Comparison of ENCODE assay signal across 41 mouse cellular contexts in genomic region chr11:115262954-115263353, GRCm38 (mm10). TPM values are rescaled to one million over a fixed set of nuclear protein-coding genes. Genes with fewer than 3 reads are reported as not detected.
DNase-seq lines count a peak whose midpoint lies in the region; ATAC-seq and TF ChIP-seq lines count a peak whose summit lies in the region.
"Had no signal": no experiment of that assay in that cellular context is flagged by ENCODE, and none has a peak within 500 bp of the region (broad histone marks: within the 10 kb centered on the region; RNA-seq: fewer than 3 reads in every experiment).

No protein-coding gene starts in this region.

- 80% methylated on average over 11 of the region's 11 CpGs for WGBS in midbrain, postnatal 0 days
- WGBS in midbrain, embryonic 15.5 days = 79% methylated on average over 11 of the region's 11 CpGs
- WGBS in liver, postnatal 0 days (ENCODE audit: insufficient replicate concordance) = 81% methylated on average over 11 of the region's 11 CpGs

- ATAC-seq in midbrain, postnatal 0 days (ENCODE audit: low FRiP score) = no peak
- ATAC-seq in midbrain, embryonic 15.5 days (replicated peaks) = no peak
- no peak for ATAC-seq in liver, postnatal 0 days
- ATAC-seq: forebrain, embryonic 13.5 days; midbrain, embryonic 16.5 days; Patski had no signal

- H3K27ac ChIP-seq in midbrain, postnatal 0 days (ENCODE audit: low read depth, low read length) = no peak overlapping the region
- no peak overlapping the region for H3K27ac ChIP-seq in midbrain, embryonic 15.5 days
- no peak overlapping the region for H3K27ac ChIP-seq in liver, postnatal 0 days (ENCODE audit: low read depth)
- H3K27ac ChIP-seq: embryonic facial prominence, embryonic 10.5 days; embryonic facial prominence, embryonic 15.5 days; forebrain, embryonic 13.5 days; hindbrain, embryonic 15.5 days; limb, embryonic 12.5 days; liver, embryonic 15.5 days; lung, embryonic 15.5 days; midbrain, embryonic 10.5 days; neural tube, embryonic 12.5 days; stomach, postnatal 0 days had no signal

- no peak overlapping the region for H3K9ac ChIP-seq in midbrain, postnatal 0 days (replicated peaks; ENCODE audit: low read length, poor library complexity, severe bottlenecking)
- H3K9ac ChIP-seq in midbrain, embryonic 15.5 days = no peak overlapping the region
- H3K9ac ChIP-seq in liver, postnatal 0 days (replicated peaks) = no peak overlapping the region
- H3K9ac ChIP-seq: embryonic facial prominence, embryonic 15.5 days; forebrain, embryonic 13.5 days; heart, embryonic 12.5 days; hindbrain, embryonic 15.5 days; limb, embryonic 12.5 days; liver, embryonic 15.5 days; lung, embryonic 15.5 days; neural tube, embryonic 12.5 days had no signal

- peak; percentile 59 for DNase-seq in cerebellum, adult 11 months
- no peak for DNase-seq in cerebellum, postnatal 4 days (ENCODE audit: low spot score in 2 of 2)
- DNase-seq in midbrain, postnatal 0 days (ENCODE audit: low spot score) = peak; percentile 52
- peak; percentile 80 to 81 for DNase-seq in cerebellum, postnatal 10 days
- no peak for DNase-seq in thymus, adult 18-20 months
- no peak for DNase-seq in liver, postnatal 0 days
- DNase-seq in gastrocnemius, postnatal 14 days = no peak
- DNase-seq: adrenal gland, postnatal 10 days; gastrocnemius, postnatal 36 days; heart, adult 18-20 months; kidney, adult 2 months; kidney, postnatal 4 days; right cerebral cortex, adult 18-20 months; right cerebral cortex, postnatal 4 days; thymus, adult 2 months; thymus, postnatal 36 days had no signal

- peaks cover under 1% of the 10 kb centered on the region; the same call in 1 of the 2 replicates for H3K36me3 ChIP-seq in midbrain, postnatal 0 days (ENCODE audit: insufficient read depth, low read length)
- H3K36me3 ChIP-seq in midbrain, embryonic 15.5 days (replicated peaks) = no peaks in the 10 kb centered on the region
- 0 out of 2 replicates have a peak, but pooled peaks cover 2% of the 10 kb centered on the region for H3K36me3 ChIP-seq in liver, postnatal 0 days (replicated peaks; ENCODE audit: insufficient read depth, low read length)
- H3K36me3 ChIP-seq: embryonic facial prominence, embryonic 15.5 days; heart, embryonic 12.5 days; hindbrain, embryonic 15.5 days; limb, embryonic 12.5 days; liver, embryonic 15.5 days; lung, embryonic 15.5 days had no signal

- H3K4me1 ChIP-seq in midbrain, postnatal 0 days (ENCODE audit: insufficient read depth, low read length) = peaks cover 7% of the 10 kb centered on the region; the same call in 1 of the 2 replicates
- H3K4me1 ChIP-seq in midbrain, embryonic 15.5 days = peaks cover 28% of the 10 kb centered on the region
- peaks cover 8% of the 10 kb centered on the region for H3K4me1 ChIP-seq in liver, postnatal 0 days (ENCODE audit: insufficient read depth)

- no peak for TF ChIP-seq CTCF in midbrain, postnatal 0 days (IDR thresholded peaks at IDR 0.05)
- TF ChIP-seq CTCF in liver, postnatal 0 days (IDR thresholded peaks at IDR 0.05; ENCODE audit: low read depth) = no peak

- H3K27me3 ChIP-seq in midbrain, postnatal 0 days (ENCODE audit: insufficient read depth, low read length) = peaks cover 75% of the 10 kb centered on the region
- peaks cover 90% of the 10 kb centered on the region for H3K27me3 ChIP-seq in midbrain, embryonic 15.5 days (replicated peaks)
- peaks cover 78% of the 10 kb centered on the region for H3K27me3 ChIP-seq in liver, postnatal 0 days (ENCODE audit: insufficient read depth, low read length)

- H3K4me3 ChIP-seq in midbrain, postnatal 0 days (ENCODE audit: low read depth, low read length) = no peak overlapping the region
- H3K4me3 ChIP-seq in midbrain, embryonic 15.5 days = no peak overlapping the region
- H3K4me3 ChIP-seq in liver, postnatal 0 days (ENCODE audit: low read depth, low read length) = no peak overlapping the region
- H3K4me3 ChIP-seq: embryonic facial prominence, embryonic 10.5 days; embryonic facial prominence, embryonic 15.5 days; forebrain, embryonic 13.5 days; heart, embryonic 12.5 days; hindbrain, embryonic 15.5 days; limb, embryonic 12.5 days; liver, embryonic 15.5 days; lung, embryonic 15.5 days; midbrain, embryonic 10.5 days; myocyte; neural tube, embryonic 12.5 days had no signal

- no peaks in the 10 kb centered on the region for H3K9me3 ChIP-seq in midbrain, postnatal 0 days (ENCODE audit: low read length)
- H3K9me3 ChIP-seq in midbrain, embryonic 15.5 days = no peaks in the 10 kb centered on the region
- no peaks in the 10 kb centered on the region for H3K9me3 ChIP-seq in liver, postnatal 0 days (ENCODE audit: low read length)
- H3K9me3 ChIP-seq: embryonic facial prominence, embryonic 10.5 days; embryonic facial prominence, embryonic 15.5 days; forebrain, embryonic 13.5 days; heart, embryonic 12.5 days; hindbrain, embryonic 15.5 days; limb, embryonic 12.5 days; liver, embryonic 15.5 days; lung, embryonic 15.5 days; midbrain, embryonic 10.5 days; neural tube, embryonic 12.5 days had no signal

- no peak overlapping the region for H3K4me2 ChIP-seq in midbrain, postnatal 0 days (ENCODE audit: low read depth, low read length, poor library complexity, severe bottlenecking)
- no peak overlapping the region for H3K4me2 ChIP-seq in midbrain, embryonic 15.5 days
- no peak overlapping the region for H3K4me2 ChIP-seq in liver, postnatal 0 days (ENCODE audit: low read depth, low read length)
- H3K4me2 ChIP-seq: embryonic facial prominence, embryonic 15.5 days; forebrain, embryonic 13.5 days; heart, embryonic 12.5 days; hindbrain, embryonic 15.5 days; limb, embryonic 12.5 days; liver, embryonic 15.5 days; lung, embryonic 15.5 days; neural tube, embryonic 12.5 days had no signal

- intact Hi-C loops in gastrocnemius, postnatal 14 days (cut with DNase I; ENCODE audit: low total_unique reads) = no loop called here

- no peak for TF ChIP-seq EP300 in liver, postnatal 0 days (IDR thresholded peaks at IDR 0.05; ENCODE audit: low read depth)

RNA-seq across cellular contexts. Expression of gene Grin2c, which starts 4.1 kb away (rescaled TPM):
- total RNA-seq in midbrain, postnatal 0 days (2014; rRNA removed) = 2.9 and 4.1 TPM in 2 replicates
- polyA plus RNA-seq in midbrain, postnatal 0 days (2015; fragmentation: Nextera tagmentation; extraction: Ambion mirVana) = 0.59 and 0.75 TPM in 2 replicates
- 0.21 and 0.26 TPM in 2 replicates for polyA plus RNA-seq in midbrain, embryonic 15.5 days (2015; fragmentation: Nextera tagmentation; extraction: Ambion mirVana)
- 0.04 and 0.09 TPM in 2 replicates for polyA plus RNA-seq in liver, postnatal 0 days (2015; fragmentation: Nextera tagmentation; extraction: Ambion mirVana)
- total RNA-seq in gastrocnemius, postnatal 14 days (2021) = not detected
- total RNA-seq: gastrocnemius, postnatal 36 days; hematopoietic stem cell, adult 5-6 weeks; liver, adult 2 months; megakaryocyte progenitor cell, adult 5-6 weeks had no signal
- polyA plus RNA-seq: C2C12; embryonic facial prominence, embryonic 15.5 days; forebrain, embryonic 13.5 days; G1E; heart, postnatal 0 days; intestine, embryonic 14.5 days; kidney, embryonic 16.5 days; myocyte; Patski; stomach, postnatal 0 days had no signal

RNA-seq across cellular contexts. Expression of gene Fdxr, which starts 13.9 kb away (rescaled TPM):
- 17.7 and 18.8 TPM in 2 replicates for total RNA-seq in midbrain, postnatal 0 days (2014; rRNA removed)
- polyA plus RNA-seq in midbrain, postnatal 0 days (2015; fragmentation: Nextera tagmentation; extraction: Ambion mirVana) = 14.8 and 16.7 TPM in 2 replicates
- polyA plus RNA-seq in midbrain, embryonic 15.5 days (2015; fragmentation: Nextera tagmentation; extraction: Ambion mirVana) = 21.5 and 22.1 TPM in 2 replicates
- 7.0 and 7.3 TPM in 2 replicates for polyA plus RNA-seq in liver, postnatal 0 days (2015; fragmentation: Nextera tagmentation; extraction: Ambion mirVana)
- 1 to 10 TPM; 5.4 to 6.0 TPM for total RNA-seq in gastrocnemius, postnatal 14 days (2021)

RNA-seq across cellular contexts. Expression of gene Fads6, which starts 34.5 kb away (rescaled TPM):
- total RNA-seq in midbrain, postnatal 0 days (2014; rRNA removed) = 10.2 and 10.6 TPM in 2 replicates
- 1.4 and 1.6 TPM in 2 replicates for polyA plus RNA-seq in midbrain, postnatal 0 days (2015; fragmentation: Nextera tagmentation; extraction: Ambion mirVana)
- polyA plus RNA-seq in midbrain, embryonic 15.5 days (2015; fragmentation: Nextera tagmentation; extraction: Ambion mirVana) = 0.96 and 1.0 TPM in 2 replicates
- 4.6 and 4.9 TPM in 2 replicates for polyA plus RNA-seq in liver, postnatal 0 days (2015; fragmentation: Nextera tagmentation; extraction: Ambion mirVana)
- 1 to 10 TPM; 1.6 to 1.7 TPM for total RNA-seq in gastrocnemius, postnatal 14 days (2021)
- polyA plus RNA-seq: G1E had no signal

RNA-seq across cellular contexts. Expression of gene Otop2, which starts 44.0 kb away (rescaled TPM):
- 0.05 and 1.5 TPM in 2 replicates for total RNA-seq in midbrain, postnatal 0 days (2014; rRNA removed)
- polyA plus RNA-seq in midbrain, postnatal 0 days (2015; fragmentation: Nextera tagmentation; extraction: Ambion mirVana) = 0.15 and 0.22 TPM in 2 replicates
- polyA plus RNA-seq in midbrain, embryonic 15.5 days (2015; fragmentation: Nextera tagmentation; extraction: Ambion mirVana) = 0.17 TPM in 1 of 2 replicates, not detected in the other
- polyA plus RNA-seq in liver, postnatal 0 days (2015; fragmentation: Nextera tagmentation; extraction: Ambion mirVana) = not detected in 2 replicates
- total RNA-seq in gastrocnemius, postnatal 14 days (2021) = not detected
- total RNA-seq: adrenal gland, postnatal 10 days; G1E; gastrocnemius, adult 18-20 months; gastrocnemius, postnatal 36 days; heart, adult 18-20 months; hematopoietic stem cell, adult 5-6 weeks; liver, adult 2 months; megakaryocyte progenitor cell, adult 5-6 weeks had no signal
- polyA plus RNA-seq: C2C12; embryonic facial prominence, embryonic 10.5 days; forebrain, embryonic 13.5 days; G1E; heart, embryonic 12.5 days; heart, postnatal 0 days; intestine, embryonic 14.5 days; kidney, adult 2 months; kidney, embryonic 16.5 days; limb, embryonic 12.5 days; liver, adult 2 months; liver, embryonic 15.5 days; lung, embryonic 15.5 days; midbrain, embryonic 10.5 days; neural tube, embryonic 12.5 days; Patski; spleen, adult 2 months had no signal

RNA-seq across cellular contexts. Expression of gene Ush1g, which starts 58.9 kb away (rescaled TPM):
- total RNA-seq in midbrain, postnatal 0 days (2014; rRNA removed) = 0.14 TPM in 1 of 2 replicates, not detected in the other
- polyA plus RNA-seq in midbrain, postnatal 0 days (2015; fragmentation: Nextera tagmentation; extraction: Ambion mirVana) = 0.21 and 0.32 TPM in 2 replicates
- 0.09 and 0.18 TPM in 2 replicates for polyA plus RNA-seq in midbrain, embryonic 15.5 days (2015; fragmentation: Nextera tagmentation; extraction: Ambion mirVana)
- polyA plus RNA-seq in liver, postnatal 0 days (2015; fragmentation: Nextera tagmentation; extraction: Ambion mirVana) = 0.29 and 0.46 TPM in 2 replicates
- total RNA-seq in gastrocnemius, postnatal 14 days (2021) = under 1 TPM; 0.25 to 0.73 TPM
- total RNA-seq: hematopoietic stem cell, adult 5-6 weeks; megakaryocyte progenitor cell, adult 5-6 weeks had no signal
- polyA plus RNA-seq: forebrain, embryonic 13.5 days; G1E; kidney, embryonic 16.5 days; limb, embryonic 12.5 days; lung, embryonic 15.5 days; midbrain, embryonic 10.5 days had no signal

Comparison
In these comparisons a context has a peak if more than half of its experiments do, and no peak if none do; other contexts are left out.
1. DNase-seq: peak in cerebellum, adult 11 months (single experiment), midbrain, postnatal 0 days (single experiment) and cerebellum, postnatal 10 days (2 of 2); none in cerebellum, postnatal 4 days (0 of 2), thymus, adult 18-20 months (0 of 2), liver, postnatal 0 days (single experiment) and gastrocnemius, postnatal 14 days (single experiment).